Mouse (Mus musculus) megakaryocyte, embryonic 14.5 days (primary cell): ENCODE results near the gene Dhx9.

Experiments
- FLI1 ChIP-seq: IDR thresholded peaks from 2 replicates; pipeline ENCODE4 v1.6.1; 2012; ENCODE audit warnings: low read length, inconsistent platforms, mixed read lengths
- GATA1 ChIP-seq: IDR thresholded peaks from 3 replicates; pipeline ENCODE4 v1.6.1; 2012; ENCODE audit warnings: mixed read lengths, low read length, inconsistent platforms, borderline replicate concordance

GRCm38 (mm10) chr1:153491822-153492221 lies 4.4 kb upstream of the Dhx9 start:
- TF ChIP-seq FLI1 (no peak), GATA1 (no peak)
